Mouse (Mus musculus): ENCODE results near the gene Cacnb2.

- no peak for TF ChIP-seq CTCF (IDR thresholded peaks at IDR 0.05)
- no peak for TF ChIP-seq POLR2A (IDR thresholded peaks at IDR 0.05; ENCODE audit: insufficient read depth, low read depth, low read length)
- no peak for TF ChIP-seq EP300 (IDR thresholded peaks at IDR 0.05; ENCODE audit: insufficient read depth, low read depth, low read length)
Observed at GRCm38 (mm10) chr2:14903837-14904236, 300.9 kb downstream of the Cacnb2 start.
